Mouse (Mus musculus): Measurements from ENCODE around the gene Gsdma. TPM values are rescaled to one million over a fixed set of nuclear protein-coding genes. Genes with fewer than 3 reads are reported as not detected.

Gene Gsdma
- polyA plus RNA-seq, 1 experiment from 2014 or later, result not detected

GRCm38 (mm10) chr11:98697225-98697624 lies 33.1 kb downstream of the Gsdma start:
- WGBS (ENCODE audit: insufficient replicate concordance), result 87% methylated on average over 12 of the region's 12 CpGs
- peaks cover 21% of the 10 kb centered on the region for H3K36me3 ChIP-seq (ENCODE audit: control insufficient read depth, insufficient read depth, low read length)
- H3K27me3 ChIP-seq (ENCODE audit: control insufficient read depth, insufficient read depth, low read length), result no peaks in the 10 kb centered on the region

DNA sequence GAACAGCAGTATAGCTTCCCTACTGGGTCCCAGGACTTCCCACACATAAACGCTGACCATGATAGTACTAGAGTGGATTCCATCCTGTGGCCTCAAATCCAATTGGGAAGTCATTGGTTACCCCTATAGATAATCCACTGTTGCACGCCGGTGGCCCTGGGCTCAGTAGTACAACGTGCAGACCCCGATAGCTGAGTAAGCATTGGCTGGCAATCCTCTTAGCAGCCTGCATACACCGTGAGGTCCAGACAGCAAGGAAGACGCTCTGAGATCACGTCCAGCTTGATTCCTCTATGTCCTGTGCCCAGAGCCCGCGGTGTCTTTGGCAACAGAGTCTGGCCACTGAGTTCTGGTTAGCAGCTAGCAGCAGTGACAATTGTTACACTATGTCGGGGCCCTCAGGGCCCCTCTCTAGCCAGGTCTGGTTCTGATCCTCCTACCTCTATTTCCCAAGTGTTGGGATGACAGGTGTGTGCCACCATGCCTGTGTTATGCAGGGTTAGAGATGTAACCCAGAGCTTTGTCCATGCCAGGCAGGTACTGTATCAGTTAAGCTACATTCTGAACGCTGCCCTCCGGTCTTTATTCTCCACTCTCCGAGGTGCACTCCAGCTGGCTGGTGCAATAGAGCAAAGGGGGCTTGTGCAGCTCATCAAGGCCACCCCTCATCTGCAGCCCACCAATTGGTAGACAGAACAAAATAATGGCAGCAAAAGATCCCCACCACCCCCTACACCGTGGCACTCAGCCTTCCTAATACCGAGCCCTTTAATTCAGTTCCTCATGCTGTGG lies 34.9 kb downstream of the Gsdma start:
- H3K4me1 ChIP-seq (ENCODE audit: control insufficient read depth, insufficient read depth, low read length), result no peaks in the 10 kb centered on the region; the same call in 1 of the 2 replicates
- no peaks in the 10 kb centered on the region for H3K27me3 ChIP-seq (ENCODE audit: control insufficient read depth, insufficient read depth, low read length)
- H3K36me3 ChIP-seq (ENCODE audit: control insufficient read depth, insufficient read depth, low read length), result peaks cover 12% of the 10 kb centered on the region
- H3K27ac ChIP-seq (ENCODE audit: low read depth, low read length), result no peak overlapping the region
- H3K9ac ChIP-seq (ENCODE audit: low read depth, low read length), result no peak overlapping the region
- H3K4me2 ChIP-seq, result no peak overlapping the region
- no peak for ATAC-seq (replicated peaks; ENCODE audit: insufficient number of reproducible peaks, low FRiP score, low TSS enrichment)
- H3K9me3 ChIP-seq (replicated peaks; ENCODE audit: control insufficient read depth, low read length), result no peaks in the 10 kb centered on the region
- H3K4me3 ChIP-seq (ENCODE audit: low read depth, low read length), result no peak overlapping the region
- WGBS (ENCODE audit: insufficient replicate concordance), result 81% methylated on average over 16 of the region's 16 CpGs

More at GRCm38 (mm10) chr11:98697225-98697624, 33.1 kb downstream of the Gsdma start:
- ATAC-seq (replicated peaks; ENCODE audit: insufficient number of reproducible peaks, low FRiP score, low TSS enrichment), result no peak
- Histone ChIP-seq H3K4me2 (no peak overlapping the region), H3K9ac (ENCODE audit: low read depth, low read length) (no peak overlapping the region), H3K4me3 (ENCODE audit: low read depth, low read length) (no peak overlapping the region), H3K27ac (ENCODE audit: low read depth, low read length) (no peak overlapping the region), H3K9me3 (replicated peaks; ENCODE audit: control insufficient read depth, low read length) (no peaks in the 10 kb centered on the region), H3K4me1 (ENCODE audit: control insufficient read depth, insufficient read depth, low read length) (no peaks in the 10 kb centered on the region; the same call in 1 of the 2 replicates)

GRCm38 (mm10) chr11:98699911-98700310 lies 35.8 kb downstream of the Gsdma start:
- no peak overlapping the region for H3K4me2 ChIP-seq
- H3K27me3 ChIP-seq (ENCODE audit: control insufficient read depth, insufficient read depth, low read length), result no peaks in the 10 kb centered on the region
- 27% methylated on average over 4 of the region's 4 CpGs for WGBS (ENCODE audit: insufficient replicate concordance)
- H3K9me3 ChIP-seq (replicated peaks; ENCODE audit: control insufficient read depth, low read length), result no peaks in the 10 kb centered on the region
- H3K36me3 ChIP-seq (ENCODE audit: control insufficient read depth, insufficient read depth, low read length), result peaks cover 6% of the 10 kb centered on the region; the same call in 1 of the 2 replicates
- H3K4me3 ChIP-seq (ENCODE audit: low read depth, low read length), result no peak overlapping the region
- no peaks in the 10 kb centered on the region; the same call in 1 of the 2 replicates for H3K4me1 ChIP-seq (ENCODE audit: control insufficient read depth, insufficient read depth, low read length)
- no peak overlapping the region for H3K27ac ChIP-seq (ENCODE audit: low read depth, low read length)
- ATAC-seq (replicated peaks; ENCODE audit: insufficient number of reproducible peaks, low FRiP score, low TSS enrichment), result no peak
- H3K9ac ChIP-seq (ENCODE audit: low read depth, low read length), result no peak overlapping the region

DNA sequence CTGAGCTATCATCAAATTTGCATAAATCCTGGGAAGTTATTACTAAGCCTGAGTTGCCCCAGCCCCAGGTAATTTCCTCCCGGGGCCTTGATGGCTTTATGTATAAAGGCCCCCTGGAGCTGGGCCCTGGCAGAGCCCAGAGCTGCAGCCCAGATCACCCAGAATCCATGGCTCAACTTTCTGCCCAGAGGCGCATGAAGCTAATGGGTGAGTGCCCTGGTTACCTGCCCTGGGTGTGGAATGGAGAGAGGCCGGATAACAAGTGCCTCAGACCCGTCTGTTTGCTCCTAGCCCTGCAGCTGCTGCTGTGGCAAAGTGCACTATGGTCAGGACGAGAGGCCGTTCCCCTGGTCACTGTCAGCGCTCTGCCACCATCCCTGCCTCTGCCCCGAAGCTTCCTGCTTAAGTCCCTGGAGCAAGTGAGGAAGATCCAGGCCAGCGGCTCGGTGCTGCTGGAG lies 37.1 kb downstream of the Gsdma start, which contains the start of gene Csf3:
TSS of gene Csf3 (plus strand) at position 51 of the 458 bp plus-strand sequence.
- H3K27ac ChIP-seq (ENCODE audit: low read depth, low read length), result no peak within 1 kb of the TSS
- H3K4me3 ChIP-seq (ENCODE audit: low read depth, low read length), result no peak within 1 kb of the TSS
- 38% methylated on average over 10 of the region's 10 CpGs for WGBS (ENCODE audit: insufficient replicate concordance)
- H3K27me3 ChIP-seq (ENCODE audit: control insufficient read depth, insufficient read depth, low read length), result no peaks in the 10 kb centered on the region
- H3K9ac ChIP-seq (ENCODE audit: low read depth, low read length), result peak within 1 kb of the TSS; percentile 28; the same call in 1 of the 2 replicates
- no peaks in the 10 kb centered on the region; the same call in 1 of the 2 replicates for H3K4me1 ChIP-seq (ENCODE audit: control insufficient read depth, insufficient read depth, low read length)
- peaks cover 14% of the 10 kb centered on the region for H3K36me3 ChIP-seq (ENCODE audit: control insufficient read depth, insufficient read depth, low read length)
- H3K4me2 ChIP-seq, result no peak within 1 kb of the TSS
- H3K9me3 ChIP-seq (replicated peaks; ENCODE audit: control insufficient read depth, low read length), result no peaks in the 10 kb centered on the region
- ATAC-seq (replicated peaks; ENCODE audit: insufficient number of reproducible peaks, low FRiP score, low TSS enrichment), result no peak

GRCm38 (mm10) chr11:98702323-98702722 lies 38.2 kb downstream of the Gsdma start:
- Histone ChIP-seq H3K4me1 (ENCODE audit: control insufficient read depth, insufficient read depth, low read length) (no peaks in the 10 kb centered on the region; the same call in 1 of the 2 replicates), H3K4me2 (no peak overlapping the region), H3K27ac (ENCODE audit: low read depth, low read length) (no peak overlapping the region), H3K27me3 (ENCODE audit: control insufficient read depth, insufficient read depth, low read length) (no peaks in the 10 kb centered on the region), H3K4me3 (ENCODE audit: low read depth, low read length) (no peak overlapping the region), H3K36me3 (ENCODE audit: control insufficient read depth, insufficient read depth, low read length) (peaks cover 19% of the 10 kb centered on the region), H3K9ac (ENCODE audit: low read depth, low read length) (no peak overlapping the region), H3K9me3 (replicated peaks; ENCODE audit: control insufficient read depth, low read length) (no peaks in the 10 kb centered on the region)
- 63% methylated on average over 5 of the region's 5 CpGs for WGBS (ENCODE audit: insufficient replicate concordance)
- ATAC-seq (replicated peaks; ENCODE audit: insufficient number of reproducible peaks, low FRiP score, low TSS enrichment), result no peak

GRCm38 (mm10) chr11:98705021-98705420 lies 40.9 kb downstream of the Gsdma start:
- Histone ChIP-seq H3K27me3 (ENCODE audit: control insufficient read depth, insufficient read depth, low read length) (no peaks in the 10 kb centered on the region), H3K4me2 (no peak overlapping the region), H3K9ac (ENCODE audit: low read depth, low read length) (no peak overlapping the region), H3K27ac (ENCODE audit: low read depth, low read length) (no peak overlapping the region), H3K36me3 (ENCODE audit: control insufficient read depth, insufficient read depth, low read length) (peaks cover 28% of the 10 kb centered on the region), H3K4me3 (ENCODE audit: low read depth, low read length) (no peak overlapping the region), H3K9me3 (replicated peaks; ENCODE audit: control insufficient read depth, low read length) (no peaks in the 10 kb centered on the region), H3K4me1 (ENCODE audit: control insufficient read depth, insufficient read depth, low read length) (peaks cover 5% of the 10 kb centered on the region; the same call in 1 of the 2 replicates)
- 96% methylated on average over 10 of the region's 10 CpGs for WGBS (ENCODE audit: insufficient replicate concordance)
- no peak for ATAC-seq (replicated peaks; ENCODE audit: insufficient number of reproducible peaks, low FRiP score, low TSS enrichment)

DNA sequence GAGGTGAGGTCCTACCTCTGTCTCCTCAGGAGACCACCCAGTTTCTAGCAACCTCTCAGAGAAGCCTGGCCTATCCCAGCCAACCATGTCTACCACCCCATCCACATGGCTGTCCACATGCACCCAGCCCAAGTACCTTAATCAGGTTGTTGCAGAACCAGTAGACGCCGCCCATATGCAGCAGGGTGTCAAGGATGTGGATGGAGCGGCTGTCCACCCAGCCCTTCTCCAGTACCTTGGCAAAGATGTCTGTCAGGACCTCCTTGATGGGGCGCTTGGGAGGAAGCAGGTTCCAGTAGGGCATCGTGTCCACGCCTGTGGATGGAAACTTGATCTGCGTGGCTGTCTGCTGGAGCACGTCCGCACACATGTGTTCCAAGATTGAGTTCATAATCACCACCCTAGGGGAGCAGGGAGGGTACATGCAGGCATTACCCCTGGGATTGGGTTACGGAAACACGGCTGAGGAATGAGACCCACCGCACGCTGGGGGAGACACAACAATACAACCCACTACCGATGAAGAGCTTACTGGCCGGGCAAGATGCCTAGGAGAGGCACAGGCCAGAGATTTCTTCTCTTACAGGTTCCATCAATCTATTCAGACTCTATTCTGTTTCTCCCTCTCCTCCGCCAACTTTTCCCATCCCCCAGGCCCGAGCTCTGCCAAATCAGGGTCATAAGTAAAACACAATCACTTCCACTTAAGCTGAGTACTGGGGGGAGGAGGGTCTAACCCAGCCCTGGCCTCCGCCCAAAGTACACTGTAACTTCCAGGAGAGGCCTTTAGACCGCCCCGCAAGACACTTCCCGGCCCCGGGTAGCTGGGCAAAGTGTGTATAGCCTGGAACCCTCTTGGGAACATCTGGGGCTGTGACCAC lies 43.5 kb downstream of the Gsdma start:
- no peak for ATAC-seq (replicated peaks; ENCODE audit: insufficient number of reproducible peaks, low FRiP score, low TSS enrichment)
- Histone ChIP-seq H3K9me3 (replicated peaks; ENCODE audit: control insufficient read depth, low read length) (no peaks in the 10 kb centered on the region), H3K27ac (ENCODE audit: low read depth, low read length) (no peak overlapping the region), H3K27me3 (ENCODE audit: control insufficient read depth, insufficient read depth, low read length) (no peaks in the 10 kb centered on the region), H3K4me1 (ENCODE audit: control insufficient read depth, insufficient read depth, low read length) (peaks cover 13% of the 10 kb centered on the region), H3K4me3 (ENCODE audit: low read depth, low read length) (no peak overlapping the region), H3K4me2 (no peak overlapping the region), H3K36me3 (ENCODE audit: control insufficient read depth, insufficient read depth, low read length) (peaks cover 28% of the 10 kb centered on the region), H3K9ac (ENCODE audit: low read depth, low read length) (no peak overlapping the region)
- 87% methylated on average over 22 of the region's 22 CpGs for WGBS (ENCODE audit: insufficient replicate concordance)

DNA sequence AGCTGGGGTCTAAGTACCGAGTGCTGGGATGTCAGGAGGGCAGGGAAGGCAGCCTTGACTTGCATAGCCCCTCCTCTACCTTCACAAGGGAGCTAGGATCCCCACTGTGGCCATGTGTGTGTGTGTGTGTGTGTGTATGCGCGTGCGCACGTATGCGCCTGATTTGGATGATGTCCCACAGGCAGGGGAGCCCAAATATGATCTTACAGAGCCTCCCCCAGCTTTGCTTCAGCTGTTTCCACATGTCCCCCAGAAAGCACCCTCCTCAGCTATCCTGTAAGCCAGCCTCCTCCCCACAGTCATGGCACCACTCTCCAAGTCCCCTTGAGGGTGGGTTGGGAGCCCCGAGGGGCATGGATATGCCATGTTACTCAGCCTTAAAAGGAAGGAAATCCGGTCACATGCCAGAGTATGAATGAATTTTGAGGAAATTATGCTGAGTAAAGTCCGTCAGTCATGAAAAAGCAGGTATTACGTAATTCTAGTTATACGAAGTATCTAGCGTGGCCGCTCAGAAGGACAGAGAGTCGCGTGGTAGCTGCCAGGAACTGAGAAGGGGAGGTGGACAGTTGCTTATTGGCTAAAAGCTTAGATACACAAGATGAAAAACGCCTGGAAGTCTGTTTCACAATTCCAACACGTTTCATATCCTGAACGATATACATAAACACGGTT lies 44.3 kb downstream of the Gsdma start:
- Histone ChIP-seq H3K9ac (ENCODE audit: low read depth, low read length) (no peak overlapping the region), H3K27me3 (ENCODE audit: control insufficient read depth, insufficient read depth, low read length) (no peaks in the 10 kb centered on the region), H3K4me1 (ENCODE audit: control insufficient read depth, insufficient read depth, low read length) (peaks cover 13% of the 10 kb centered on the region), H3K27ac (ENCODE audit: low read depth, low read length) (peak overlapping the region; percentile 46; the same call in 1 of the 2 replicates), H3K4me3 (ENCODE audit: low read depth, low read length) (no peak overlapping the region), H3K36me3 (ENCODE audit: control insufficient read depth, insufficient read depth, low read length) (peaks cover 29% of the 10 kb centered on the region), H3K4me2 (no peak overlapping the region), H3K9me3 (replicated peaks; ENCODE audit: control insufficient read depth, low read length) (no peaks in the 10 kb centered on the region)
- 86% methylated on average over 19 of the region's 19 CpGs for WGBS (ENCODE audit: insufficient replicate concordance)
- ATAC-seq (replicated peaks; ENCODE audit: insufficient number of reproducible peaks, low FRiP score, low TSS enrichment), result no peak

Data from heart, embryonic 11.5 days (tissue).